Mouse (Mus musculus): ENCODE data around the gene Krt80.

The Krt80 gene

DNA sequence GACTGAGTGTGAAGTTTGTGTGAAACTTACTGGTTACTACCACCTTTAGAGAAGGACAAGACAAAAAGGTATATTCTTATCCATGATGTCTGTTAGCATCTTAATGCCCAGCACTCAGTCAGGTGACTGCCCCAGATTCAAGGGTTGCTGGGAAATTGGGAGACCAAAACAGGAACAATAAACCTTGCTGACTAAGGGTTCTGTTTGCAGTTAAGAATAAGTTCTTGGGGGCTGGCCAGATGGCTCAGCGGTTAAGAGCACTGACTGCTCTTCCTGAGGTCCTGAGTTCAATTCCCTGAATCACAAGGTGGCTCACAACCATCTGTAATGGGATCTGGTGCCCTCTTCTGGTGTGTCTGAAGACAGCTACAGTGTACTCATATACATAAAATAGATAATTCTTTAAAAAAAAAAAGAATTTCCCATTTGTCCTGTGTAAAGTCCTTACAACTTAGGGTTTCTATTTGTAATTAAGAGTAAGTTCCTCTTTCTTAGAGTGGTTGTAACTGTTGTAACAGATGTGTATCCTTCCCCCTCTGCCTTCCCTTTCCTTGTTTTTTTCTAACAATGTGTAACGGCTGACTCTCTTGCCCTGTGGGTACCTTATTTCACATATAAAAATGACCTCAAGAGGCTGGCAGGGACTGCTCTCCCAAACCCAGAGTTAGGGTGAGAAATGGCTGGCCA, 52.0 kb downstream of the Krt80 start:
- no peak for DNase-seq (ENCODE audit: low spot score in 2 of 2)

DNA sequence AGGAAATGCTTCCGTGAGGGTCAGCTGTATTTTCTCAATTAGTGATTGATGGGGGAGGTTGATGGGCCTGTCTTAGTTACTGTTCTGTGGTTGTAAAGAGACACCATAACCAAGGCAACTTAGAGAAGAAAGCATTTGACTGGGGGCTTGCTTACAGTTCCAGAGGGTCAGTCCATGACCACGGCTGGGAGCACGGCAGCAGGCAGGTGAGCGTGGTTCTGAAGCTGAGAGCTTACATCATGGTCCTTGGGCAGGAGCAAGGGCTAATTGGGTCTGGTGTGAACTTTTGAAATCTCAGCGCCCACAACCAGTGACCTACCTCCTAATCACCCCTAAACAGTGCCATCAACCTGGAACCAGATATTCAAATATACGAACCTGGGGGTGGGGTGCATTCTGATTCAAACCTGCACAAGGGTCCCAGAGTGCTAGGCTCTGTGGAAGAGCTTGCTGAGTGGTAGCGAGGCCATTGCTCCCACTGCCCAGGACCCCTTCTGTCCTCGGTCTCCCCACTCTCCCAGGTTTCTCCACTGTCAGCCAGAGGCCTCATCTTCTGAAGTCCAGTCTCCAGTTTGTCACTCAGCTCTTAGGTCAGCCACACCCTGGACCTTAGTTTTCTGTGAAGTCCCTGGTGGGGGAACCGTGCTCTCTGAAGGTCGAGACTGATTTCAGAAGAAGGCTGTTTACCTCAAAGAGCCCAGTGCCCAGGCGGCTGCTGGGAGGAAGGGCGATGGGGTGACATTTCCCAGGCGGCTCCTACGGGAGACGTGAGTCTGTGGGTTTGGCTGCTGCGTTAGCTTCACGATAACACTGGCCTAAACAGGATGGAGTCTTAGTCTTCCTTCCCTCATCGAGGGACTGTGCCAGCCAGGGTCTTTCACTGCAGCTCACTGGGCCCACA, 52.8 kb downstream of the Krt80 start:
- DNase-seq (ENCODE audit: low spot score in 2 of 2) = no peak

DNA sequence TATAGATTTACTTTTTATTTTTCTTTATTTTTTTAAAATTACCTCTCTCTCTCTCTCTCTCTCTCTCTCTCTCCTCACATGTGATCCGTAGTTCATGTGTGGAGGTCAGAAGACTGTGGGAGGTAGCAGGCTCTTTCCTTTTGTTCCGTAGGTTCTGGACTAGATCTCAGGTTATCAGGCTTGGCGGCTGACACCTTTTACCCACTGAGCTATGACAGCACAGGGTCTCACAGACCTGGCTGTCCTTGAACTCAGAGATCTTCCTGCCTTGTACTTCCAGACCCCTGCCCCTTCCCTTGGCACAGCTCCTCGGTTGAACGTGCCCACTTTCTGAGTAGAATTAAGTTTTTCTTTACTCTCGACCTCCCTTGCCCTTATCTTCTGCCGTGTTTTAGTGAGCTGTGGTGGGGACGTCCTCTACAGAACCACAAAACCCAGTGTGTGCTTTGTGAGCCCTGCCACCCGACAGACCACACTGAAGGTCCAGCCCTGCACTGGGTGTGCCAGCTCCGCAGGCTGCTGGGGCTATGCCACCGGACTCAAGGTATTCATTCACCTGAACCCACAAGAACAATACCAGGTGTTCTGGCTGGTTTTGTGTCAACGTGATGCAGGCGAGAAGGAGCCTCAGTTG, 53.6 kb downstream of the Krt80 start:
- DNase-seq (ENCODE audit: low spot score in 2 of 2) = no peak

DNA sequence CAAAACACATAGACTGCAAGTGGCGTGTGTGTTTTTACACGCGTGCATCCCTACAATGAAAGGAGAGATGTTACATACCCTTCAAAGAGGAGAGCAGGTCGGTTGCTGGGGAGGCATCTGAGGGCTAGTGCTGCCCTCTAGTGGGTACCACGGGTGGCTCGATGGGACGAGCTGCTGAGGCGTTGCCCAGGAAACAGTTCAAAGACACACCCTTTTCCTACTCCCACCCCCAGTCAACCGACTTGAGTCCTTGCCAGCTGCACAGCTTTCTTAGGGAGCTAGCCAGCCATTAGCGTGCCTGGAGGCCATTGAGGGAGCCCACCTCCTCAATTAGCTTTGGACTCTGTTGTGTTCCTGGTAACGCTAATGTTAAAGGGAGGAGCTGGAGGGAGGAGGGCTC, 54.1 kb downstream of the Krt80 start:
- DNase-seq (ENCODE audit: low spot score in 2 of 2) = peak; percentile 90 to 92

DNA sequence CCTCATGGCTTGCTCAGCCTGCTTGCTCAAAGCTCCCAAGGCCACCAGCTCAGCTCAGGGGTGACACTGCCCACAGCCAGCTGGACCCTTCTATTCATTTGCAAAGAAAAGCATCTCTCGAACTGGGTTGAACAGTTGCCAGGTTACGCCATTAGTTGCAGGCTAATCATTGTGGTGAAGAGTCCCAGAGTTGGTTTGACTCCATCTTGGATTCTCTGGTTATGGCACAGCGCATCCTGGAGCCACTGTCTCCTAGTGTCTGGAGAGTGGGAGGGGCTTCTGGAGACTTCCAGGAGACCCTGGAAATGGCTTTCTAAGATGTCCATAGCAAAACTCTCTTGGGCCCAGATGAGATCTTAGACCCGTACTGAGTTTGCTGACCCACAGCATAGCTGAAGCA, 54.6 kb downstream of the Krt80 start:
- no peak for DNase-seq (ENCODE audit: low spot score in 2 of 2)

DNA sequence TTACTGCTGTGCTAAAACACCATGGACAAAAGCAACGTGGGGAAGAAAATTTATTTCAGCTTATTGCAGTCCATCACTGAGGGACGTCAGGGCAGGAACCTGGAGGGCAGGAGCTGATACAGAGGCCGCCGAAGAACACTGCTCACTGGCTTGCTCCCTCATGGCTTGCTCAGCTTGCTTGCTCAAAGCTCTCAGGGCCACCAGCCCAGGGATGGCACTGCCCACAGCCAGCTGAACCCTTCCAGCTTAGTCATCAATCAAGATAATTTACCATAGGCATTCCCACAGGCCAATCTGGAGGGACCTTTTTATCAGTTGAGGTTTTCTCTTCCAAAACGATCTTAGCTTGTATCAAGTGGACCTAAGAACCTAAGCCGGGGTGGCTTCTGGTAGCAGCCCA, 58.0 kb downstream of the Krt80 start:
- no peak for DNase-seq (ENCODE audit: low spot score in 2 of 2)

DNA sequence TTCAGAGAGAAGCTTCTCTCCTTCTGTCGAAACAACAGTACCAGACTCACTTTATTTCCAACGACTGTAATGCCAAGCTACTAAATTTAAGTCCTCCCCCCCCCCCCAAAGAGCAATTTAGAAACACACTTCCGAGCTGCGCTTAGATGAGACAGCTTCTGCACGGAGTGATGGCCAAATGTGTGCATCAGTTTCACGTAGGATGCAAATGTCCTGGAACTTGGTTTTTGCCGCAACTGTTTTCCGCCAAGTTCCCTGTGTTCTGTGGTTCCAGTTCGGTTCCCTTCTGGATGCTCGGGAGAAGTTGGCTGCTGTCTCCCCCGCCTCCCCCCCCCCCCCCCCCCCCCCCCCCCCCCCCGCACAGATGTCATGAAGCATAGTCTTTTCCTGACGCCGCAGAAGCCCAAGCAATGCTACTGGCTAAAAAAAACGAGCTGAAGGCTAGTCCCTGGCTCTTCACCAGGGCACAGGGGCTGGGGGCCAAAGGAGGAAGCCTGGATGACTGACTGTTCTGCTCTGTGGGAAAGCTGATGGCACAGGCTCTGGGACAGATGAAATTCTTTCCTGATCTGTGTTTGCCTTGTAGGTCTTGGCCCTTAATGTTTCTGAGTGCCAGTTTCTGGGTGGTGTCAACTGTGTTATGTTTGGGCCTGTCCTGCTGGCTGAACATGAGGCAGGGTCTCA, 58.7 kb downstream of the Krt80 start:
- no peak for DNase-seq (ENCODE audit: low spot score in 2 of 2)

DNA sequence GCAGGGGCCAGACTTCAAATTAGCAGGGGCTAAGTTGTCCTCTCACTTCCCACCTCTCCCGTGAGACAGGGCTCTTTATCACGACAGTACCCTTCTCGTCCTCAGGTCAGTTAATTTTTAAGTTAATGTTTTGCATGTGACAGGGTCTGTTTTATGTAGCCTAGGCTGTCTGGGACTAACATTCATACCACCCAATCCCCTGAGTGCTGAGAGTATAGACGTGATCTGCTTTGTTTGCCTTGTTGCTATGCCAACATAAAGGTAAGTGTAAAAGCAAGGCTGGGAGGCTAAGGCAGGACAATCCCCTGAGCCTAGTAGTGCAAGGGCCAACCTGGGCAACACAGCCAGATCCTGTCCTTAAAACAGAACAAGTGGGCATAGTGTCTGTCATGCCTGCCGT, 60.5 kb downstream of the Krt80 start:
- no peak for DNase-seq (ENCODE audit: low spot score in 2 of 2)

DNA sequence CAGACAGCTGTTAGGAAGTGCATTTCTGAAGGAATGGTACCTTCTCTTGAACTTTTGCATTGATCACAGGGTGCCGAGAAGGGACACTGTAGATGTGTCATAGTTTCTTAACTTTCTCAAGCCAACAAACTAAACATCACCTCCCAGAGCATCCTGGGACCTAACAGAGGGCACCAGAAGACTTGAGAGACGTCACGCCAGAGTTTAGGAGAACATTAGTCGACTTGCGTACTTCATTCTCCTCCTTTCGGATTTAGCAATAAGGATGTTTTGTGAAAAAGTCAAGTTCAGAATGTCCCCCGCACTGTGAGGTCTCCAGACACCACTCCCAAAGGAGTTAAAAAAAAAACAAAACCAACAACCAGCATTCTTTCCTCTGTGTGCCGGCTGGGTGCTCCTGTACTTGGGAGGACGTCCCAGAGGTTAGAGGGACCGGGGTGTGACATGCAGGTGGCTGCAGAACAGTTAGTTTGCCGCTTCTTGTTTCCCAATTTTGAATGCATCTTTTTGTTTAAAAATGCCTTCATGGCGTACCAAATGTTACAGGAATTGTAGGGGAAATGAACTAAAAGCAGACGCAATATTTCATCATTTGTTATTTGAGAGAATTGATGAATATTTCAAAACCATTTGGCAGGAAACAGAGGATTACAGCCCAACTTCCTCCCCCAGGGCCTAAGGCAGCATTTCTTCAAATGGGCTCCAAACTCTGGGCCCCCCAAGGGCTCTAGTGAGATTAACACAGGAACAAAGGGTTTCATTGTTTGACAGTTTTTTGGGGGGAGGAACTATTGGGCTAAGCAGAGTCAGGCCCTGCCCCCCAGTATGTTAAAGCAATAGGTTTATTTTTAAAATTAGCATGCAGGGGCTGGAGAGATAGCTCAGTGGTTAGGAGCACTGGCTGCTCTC, 61.3 kb downstream of the Krt80 start:
- DNase-seq (ENCODE audit: low spot score in 2 of 2) = no peak

DNA sequence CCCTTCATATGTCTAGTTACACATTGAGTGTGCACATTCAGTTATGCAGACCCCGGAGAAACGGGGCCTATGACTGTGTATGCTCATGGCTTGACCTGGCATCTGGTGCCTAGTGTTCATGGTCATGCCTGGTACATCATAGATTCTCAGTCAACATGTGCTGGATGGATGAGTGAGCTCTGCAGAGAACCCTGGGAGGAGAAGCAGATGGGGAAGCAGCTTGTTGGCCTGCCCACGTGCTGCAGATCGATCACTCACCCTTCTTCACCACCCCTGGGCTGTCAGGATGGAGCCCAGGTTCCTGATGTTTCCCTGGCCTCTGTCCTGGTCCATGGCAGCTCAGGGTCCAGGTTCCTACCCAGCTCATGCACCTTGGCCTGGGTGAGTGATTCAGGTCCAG, 63.5 kb downstream of the Krt80 start:
- no peak for DNase-seq (ENCODE audit: low spot score in 2 of 2)

DNA sequence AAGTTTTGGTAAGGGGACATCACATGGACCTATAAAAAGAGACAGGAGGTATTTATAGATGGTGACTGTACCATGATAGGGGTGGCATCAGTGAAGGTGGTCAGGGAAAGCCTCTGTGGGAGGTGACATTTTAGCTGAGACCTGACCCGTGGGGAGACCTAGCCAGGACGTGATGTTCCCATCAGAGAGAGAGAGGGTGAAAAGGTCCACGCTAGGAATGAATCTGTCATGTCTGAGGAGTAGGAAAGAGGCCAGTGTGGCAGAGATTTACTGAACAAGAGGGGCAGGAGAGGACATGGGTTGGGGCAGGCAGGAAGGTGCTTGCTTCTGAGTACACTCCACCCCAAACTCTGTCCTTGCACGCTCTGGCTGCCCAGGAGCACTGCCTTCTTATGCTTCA, 66.1 kb downstream of the Krt80 start:
- no peak for DNase-seq (ENCODE audit: low spot score in 2 of 2)

DNA sequence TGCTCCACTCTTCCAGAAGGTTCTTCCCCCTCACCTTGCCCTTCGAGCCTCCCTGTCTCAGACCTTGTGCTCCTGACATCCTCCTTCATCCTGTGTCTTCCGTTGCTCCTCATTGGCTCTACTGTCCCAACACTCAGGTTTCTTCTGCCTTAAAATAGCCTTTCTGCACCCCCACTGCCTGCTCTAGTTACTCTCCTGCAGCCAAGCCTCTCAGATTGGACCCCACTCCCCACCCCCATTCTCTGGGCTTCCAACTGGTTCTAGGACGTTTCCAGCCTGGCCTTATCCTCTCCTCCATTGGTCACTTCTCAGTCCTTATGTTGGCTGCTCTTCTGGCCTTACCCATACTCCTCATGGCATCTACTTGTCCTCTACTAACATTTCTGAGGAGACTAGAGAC, 67.8 kb downstream of the Krt80 start:
- DNase-seq (ENCODE audit: low spot score in 2 of 2) = no peak

DNA sequence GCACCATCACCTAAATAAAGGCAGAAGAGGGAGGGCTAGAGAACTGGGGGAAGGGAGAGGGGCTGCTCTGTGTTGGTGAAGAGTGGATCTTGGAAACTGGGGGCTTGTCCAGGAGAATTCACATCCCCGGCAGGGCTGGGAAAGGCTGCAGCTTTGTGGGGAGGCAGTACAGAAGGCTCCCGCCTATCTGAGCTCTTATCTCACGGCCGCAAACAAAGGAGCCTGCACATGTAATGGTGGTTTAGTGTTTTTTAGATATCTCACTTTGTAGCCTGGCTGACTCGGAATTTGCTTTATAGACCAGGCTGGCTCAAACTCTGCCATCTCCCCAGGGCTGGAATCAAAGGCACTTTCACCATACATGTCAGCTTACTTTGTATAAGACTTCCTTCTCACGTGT, 69.8 kb downstream of the Krt80 start:
- no peak for DNase-seq (ENCODE audit: low spot score in 2 of 2)

DNA sequence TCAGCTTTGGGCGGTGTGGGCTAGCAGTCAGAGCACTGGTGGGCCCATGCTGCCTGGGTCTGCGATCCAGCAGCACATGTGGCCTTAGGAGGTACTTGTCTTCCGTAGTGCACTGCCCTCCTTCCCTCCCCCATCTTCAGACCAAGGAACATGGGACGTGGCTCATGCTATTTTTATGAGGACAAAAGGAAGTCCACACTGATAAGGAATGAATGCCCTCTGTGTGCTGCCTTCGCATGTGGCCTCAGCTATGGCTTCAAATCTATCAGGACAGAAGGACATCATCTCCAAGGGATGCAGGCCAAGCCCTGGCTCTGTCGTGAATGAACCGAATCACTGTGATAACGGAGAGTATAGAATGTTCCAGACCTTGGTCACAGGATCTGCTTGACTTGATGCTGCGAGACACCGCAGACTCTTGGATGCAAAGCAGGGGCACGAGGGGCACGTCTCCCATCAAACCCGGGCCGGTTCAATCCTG, 70.4 kb downstream of the Krt80 start:
- DNase-seq (ENCODE audit: low spot score in 2 of 2) = no peak

DNA sequence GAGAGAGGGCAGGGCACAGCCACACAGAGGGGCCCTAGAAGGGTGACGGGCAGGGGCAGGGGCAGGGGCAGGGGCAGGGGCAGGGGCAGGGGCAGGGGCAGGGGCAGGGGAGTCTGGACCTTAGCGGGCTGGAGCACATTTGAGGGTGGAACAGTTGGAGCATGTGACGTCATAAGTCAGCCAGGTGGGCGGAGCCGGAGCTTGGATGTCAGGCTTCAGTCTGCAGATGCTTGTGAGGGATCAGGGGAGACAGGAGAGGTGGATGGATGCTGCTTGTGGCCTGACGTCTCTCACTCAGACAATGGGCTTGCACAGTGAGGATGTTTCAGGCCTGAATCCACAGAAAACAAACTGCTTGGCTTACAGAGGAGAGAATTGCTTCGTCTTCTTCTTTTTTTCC, 71.4 kb downstream of the Krt80 start:
- no peak for DNase-seq (ENCODE audit: low spot score in 2 of 2)

DNA sequence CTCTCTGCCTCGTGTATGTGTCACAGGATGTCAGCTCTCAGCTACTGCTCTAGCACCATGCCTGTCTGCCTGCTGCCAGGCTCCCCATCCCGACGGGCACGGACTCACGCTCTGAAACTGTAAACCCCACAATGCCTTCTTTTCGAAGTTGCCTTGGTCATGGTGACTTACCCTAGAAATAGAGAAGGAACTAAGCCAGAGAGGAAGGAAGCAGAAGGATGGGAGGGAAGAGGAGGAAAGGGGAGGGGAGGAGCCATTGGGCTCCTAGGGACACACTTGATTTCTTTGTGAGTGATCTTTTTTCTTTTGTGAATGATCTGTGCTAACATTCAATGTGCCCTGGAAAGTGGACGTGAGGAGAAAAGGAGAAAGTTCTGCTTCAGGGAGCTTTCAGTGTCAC, 72.0 kb downstream of the Krt80 start:
- DNase-seq (ENCODE audit: low spot score in 2 of 2) = no peak

Measured in frontal cortex, postnatal 14 days (tissue).